Mouse (Mus musculus) intestine, embryonic 14.5 days (tissue): ENCODE data around the gene Cd24a. TPM values are rescaled to one million over a fixed set of nuclear protein-coding genes. Genes with fewer than 3 reads are reported as not detected.

Experiments
- ATAC-seq: fragments of 200-750 bp; cut with Nextera tagmentation; replicated peaks from 2 replicates; pipeline ENCODE4 v1.8.0; 2017; ENCODE audit warnings: low read depth, moderate number of reproducible peaks, moderate TSS enrichment, moderate library complexity; ENCODE audit not compliant: low FRiP score, low TSS enrichment
- DNase-seq: peaks from one replicate; pipeline ENCODE4 v3.0.0-alpha.2; 2018; ENCODE audit warnings: low spot score
- H3K27ac ChIP-seq: fragments of 300-500 bp; sonication (generic); 2 replicates; pipeline ENCODE4 v1.5.1; 2014; ENCODE audit warnings: low read depth, mild to moderate bottlenecking, control low read depth
- H3K27me3 ChIP-seq: fragments of 300-500 bp; sonication (generic); replicated peaks from 2 replicates; pipeline ENCODE4 v1.6.1; 2014; ENCODE audit warnings: low read length, control low read depth; ENCODE audit not compliant: control insufficient read depth, insufficient read depth
- H3K36me3 ChIP-seq: fragments of 300-500 bp; sonication (generic); 2 replicates; pipeline ENCODE4 v1.6.1; 2014; ENCODE audit warnings: low read length, control low read depth; ENCODE audit not compliant: control insufficient read depth, insufficient read depth
- H3K4me1 ChIP-seq: fragments of 300-500 bp; sonication (generic); replicated peaks from 2 replicates; pipeline ENCODE4 v1.6.1; 2014; ENCODE audit warnings: low read length, control low read depth, mixed read lengths; ENCODE audit not compliant: control insufficient read depth, insufficient read depth
- H3K4me2 ChIP-seq: fragments of 300-500 bp; sonication (generic); 2 replicates; pipeline ENCODE4 v1.6.1; 2014; ENCODE audit warnings: low read length
- H3K4me3 ChIP-seq: fragments of 300-500 bp; sonication (generic); 2 replicates; pipeline ENCODE4 v1.5.1; 2014; ENCODE audit warnings: low read depth, low read length, control low read depth, mixed read lengths
- H3K9ac ChIP-seq: fragments of 300-500 bp; sonication (generic); 2 replicates; pipeline ENCODE4 v1.6.1; 2014; ENCODE audit warnings: mild to moderate bottlenecking, low read length
- H3K9me3 ChIP-seq: fragments of 300-500 bp; sonication (generic); 2 replicates; pipeline ENCODE4 v1.6.1; 2016; ENCODE audit warnings: low read length, control low read depth; ENCODE audit not compliant: control insufficient read depth
- WGBS: fragments of 180-500 bp; shearing (Covaris S2); extraction: QIAGEN DNeasy Blood & Tissue Kit; methylation state at CpG from one replicate; pipeline ENCODE4 v1.1.7; 2014; 5-methylcytosine and 5-hydroxymethylcytosine counted together
- polyA plus RNA-seq: library from polyadenylated mRNA; unstranded; fragments of >200 nt; fragmentation: Nextera tagmentation; extraction: Ambion mirVana; gene quantifications from 2 replicates; pipeline ENCODE4 v1.2.1, GENCODE M21; 2014

Gene Cd24a
- polyA plus RNA-seq, 1 experiment from 2014 or later = 254 TPM

DNA sequence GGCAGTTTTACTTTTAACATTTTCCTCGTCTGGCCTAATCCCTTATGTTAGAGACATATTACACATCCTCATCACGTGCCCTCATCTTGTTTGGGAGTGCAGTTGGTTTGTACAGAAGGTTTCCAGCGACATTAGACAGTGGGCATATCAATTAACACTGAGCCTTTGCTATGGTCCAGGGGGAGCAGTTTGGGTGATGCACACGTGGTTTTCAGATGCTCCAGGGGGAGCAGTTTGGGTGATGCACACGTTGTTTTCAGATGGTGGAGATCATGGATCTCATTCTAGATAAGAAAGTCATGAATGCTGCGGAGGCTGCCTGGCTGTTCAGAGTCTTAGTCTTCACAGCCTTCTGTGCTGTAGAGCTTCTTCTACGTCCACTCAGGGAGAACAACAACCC is 27.8 kb downstream of the Cd24a start:
- ATAC-seq (no peak), DNase-seq (no peak)
- H3K9ac ChIP-seq = no peak overlapping the region
- WGBS = 76% methylated on average over 7 of the region's 7 CpGs
- H3K9me3 ChIP-seq = no peaks in the 10 kb centered on the region
- H3K4me3 ChIP-seq = no peak overlapping the region
- H3K36me3 ChIP-seq = no peaks in the 10 kb centered on the region
- no peaks in the 10 kb centered on the region for H3K27me3 ChIP-seq
- H3K4me1 ChIP-seq = peaks cover 19% of the 10 kb centered on the region
- H3K27ac ChIP-seq = no peak overlapping the region
- no peak overlapping the region for H3K4me2 ChIP-seq

DNA sequence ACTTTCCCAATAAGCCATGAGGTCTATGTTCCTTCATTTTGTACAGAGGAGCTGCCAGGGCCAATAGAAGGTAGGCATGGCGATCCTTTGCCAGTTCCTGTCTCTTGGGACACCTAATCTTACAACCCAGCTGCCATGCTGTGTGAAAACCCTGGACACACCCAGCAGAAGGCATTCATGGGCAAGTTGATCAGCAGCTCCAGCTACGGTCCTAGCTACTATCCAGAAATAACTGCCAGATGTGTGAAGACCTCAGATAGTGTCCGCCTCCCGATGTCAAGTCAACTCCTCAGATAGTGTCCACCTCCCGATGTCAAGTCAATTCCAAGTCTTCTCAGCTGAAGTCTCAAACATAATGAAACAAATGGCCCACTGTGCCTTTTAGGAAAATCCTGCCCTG is 31.4 kb downstream of the Cd24a start:
- no peak for ATAC-seq
- no peak for DNase-seq
- Histone ChIP-seq H3K9ac (no peak overlapping the region), H3K9me3 (no peaks in the 10 kb centered on the region), H3K27me3 (no peaks in the 10 kb centered on the region), H3K27ac (no peak overlapping the region), H3K4me2 (no peak overlapping the region), H3K4me3 (no peak overlapping the region), H3K4me1 (peaks cover 4% of the 10 kb centered on the region; the same call in 1 of the 2 replicates), H3K36me3 (no peaks in the 10 kb centered on the region)
- WGBS = 89% methylated on average over 5 of the region's 5 CpGs

DNA sequence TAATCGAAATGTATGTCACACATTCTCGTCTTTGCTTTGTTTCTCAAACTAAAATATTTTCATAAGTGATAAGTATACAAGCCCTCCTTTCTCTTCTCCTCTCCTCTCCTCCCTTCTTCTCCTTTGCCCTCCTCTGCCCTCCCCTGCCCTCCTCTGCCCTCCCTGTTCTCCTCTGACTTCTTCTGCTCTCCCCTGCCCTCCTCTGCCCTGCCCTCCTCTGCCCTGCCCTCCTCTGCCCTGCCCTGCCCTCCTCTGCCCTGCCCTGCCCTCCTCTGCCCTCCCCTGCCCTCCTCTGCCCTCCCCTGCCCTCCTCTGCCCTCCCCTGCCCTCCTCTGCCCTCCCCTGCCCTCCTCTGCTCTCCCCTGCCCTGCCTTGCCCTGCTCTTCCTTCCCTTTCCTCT is 31.9 kb downstream of the Cd24a start:
- 0 out of 2 replicates have a peak, but pooled peaks cover 2% of the 10 kb centered on the region for H3K4me1 ChIP-seq
- H3K27me3 ChIP-seq = no peaks in the 10 kb centered on the region
- H3K36me3 ChIP-seq = no peaks in the 10 kb centered on the region
- H3K4me2 ChIP-seq = no peak overlapping the region
- DNase-seq (no peak), ATAC-seq (no peak)
- H3K4me3 ChIP-seq = no peak overlapping the region
- H3K27ac ChIP-seq = no peak overlapping the region
- H3K9me3 ChIP-seq = no peaks in the 10 kb centered on the region
- no peak overlapping the region for H3K9ac ChIP-seq
- 81% methylated on average over 2 of the region's 2 CpGs for WGBS

DNA sequence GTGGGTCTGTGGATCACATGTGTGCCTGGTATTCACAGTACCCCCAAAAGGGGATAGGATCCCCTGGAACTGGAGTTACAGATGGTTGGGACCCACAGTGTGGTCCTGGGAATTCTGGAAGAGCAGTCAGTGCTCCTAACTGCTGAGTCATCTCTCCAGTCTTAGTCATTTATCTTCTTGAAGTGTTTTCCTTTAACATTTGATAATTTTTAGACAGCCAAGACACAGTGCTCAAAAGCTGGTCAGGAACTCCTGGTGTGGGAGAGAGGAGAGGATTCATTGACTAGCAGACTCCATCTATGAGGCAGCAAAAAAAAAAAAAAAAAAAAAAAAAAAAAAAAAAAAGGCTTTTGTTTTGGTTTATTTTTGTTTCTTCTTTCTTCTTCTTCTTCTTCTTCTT is 33.0 kb downstream of the Cd24a start:
- no peaks in the 10 kb centered on the region for H3K36me3 ChIP-seq
- H3K4me3 ChIP-seq = no peak overlapping the region
- H3K4me2 ChIP-seq = no peak overlapping the region
- ATAC-seq (no peak), DNase-seq (no peak)
- H3K4me1 ChIP-seq = no peaks in the 10 kb centered on the region
- H3K9me3 ChIP-seq = no peaks in the 10 kb centered on the region
- H3K9ac ChIP-seq = no peak overlapping the region
- no peaks in the 10 kb centered on the region for H3K27me3 ChIP-seq
- H3K27ac ChIP-seq = no peak overlapping the region

DNA sequence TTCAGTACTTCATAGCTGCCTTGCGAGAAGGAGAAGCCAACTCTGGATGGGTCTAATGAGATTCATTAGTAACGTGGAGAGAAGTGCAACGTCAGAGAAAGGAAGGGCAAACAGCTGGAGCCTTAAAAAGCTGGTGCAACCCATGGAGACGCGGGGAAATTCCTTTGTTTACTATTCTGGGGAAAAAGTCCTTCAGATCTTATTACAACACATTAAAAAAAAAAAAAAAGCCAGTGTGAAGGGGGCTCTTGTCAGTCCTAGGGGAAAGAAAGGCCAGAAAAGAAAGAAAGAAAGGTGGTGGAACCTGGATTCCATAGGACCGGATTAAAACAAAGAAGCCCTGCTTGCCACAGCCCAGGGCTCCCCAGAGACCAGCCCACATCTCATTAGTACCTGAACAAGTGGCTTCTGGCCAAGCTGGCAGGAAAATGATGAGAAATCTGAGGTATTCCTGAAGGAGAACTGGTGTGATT is 41.0 kb downstream of the Cd24a start:
- Histone ChIP-seq H3K27ac (no peak overlapping the region), H3K27me3 (no peaks in the 10 kb centered on the region), H3K4me2 (peak overlapping the region; percentile 31), H3K9me3 (no peaks in the 10 kb centered on the region), H3K9ac (no peak overlapping the region), H3K36me3 (no peaks in the 10 kb centered on the region), H3K4me1 (peaks cover 5% of the 10 kb centered on the region; the same call in 1 of the 2 replicates), H3K4me3 (no peak overlapping the region)
- DNase-seq (no peak), ATAC-seq (no peak)
- 9% methylated on average over 6 of the region's 6 CpGs for WGBS

DNA sequence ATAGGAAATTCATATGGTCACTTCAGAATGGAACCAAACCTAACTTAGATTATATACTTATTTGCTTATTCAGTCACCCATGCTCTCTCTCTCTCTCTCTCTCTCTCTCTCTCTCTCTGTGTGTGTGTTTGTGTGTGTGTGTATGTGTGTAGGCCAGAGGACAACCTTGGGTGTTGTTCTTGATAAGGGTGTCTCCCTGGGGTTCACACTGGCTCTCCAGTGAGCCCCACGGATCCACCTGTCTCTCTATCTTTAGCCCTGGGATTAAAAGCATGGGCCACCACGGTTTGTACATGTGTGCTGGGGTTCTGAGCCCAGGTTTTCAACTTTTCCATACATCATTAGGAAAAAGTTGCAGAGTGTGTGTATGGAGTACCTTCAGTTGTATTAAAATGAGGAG is 41.9 kb downstream of the Cd24a start:
- no peak overlapping the region for H3K4me2 ChIP-seq
- H3K36me3 ChIP-seq = no peaks in the 10 kb centered on the region
- H3K27me3 ChIP-seq = no peaks in the 10 kb centered on the region
- H3K9ac ChIP-seq = no peak overlapping the region
- DNase-seq (no peak), ATAC-seq (no peak)
- H3K4me1 ChIP-seq = peaks cover 9% of the 10 kb centered on the region; the same call in 1 of the 2 replicates
- no peak overlapping the region for H3K27ac ChIP-seq
- 72% methylated on average over 2 of the region's 2 CpGs for WGBS
- H3K9me3 ChIP-seq = no peaks in the 10 kb centered on the region
- no peak overlapping the region for H3K4me3 ChIP-seq

DNA sequence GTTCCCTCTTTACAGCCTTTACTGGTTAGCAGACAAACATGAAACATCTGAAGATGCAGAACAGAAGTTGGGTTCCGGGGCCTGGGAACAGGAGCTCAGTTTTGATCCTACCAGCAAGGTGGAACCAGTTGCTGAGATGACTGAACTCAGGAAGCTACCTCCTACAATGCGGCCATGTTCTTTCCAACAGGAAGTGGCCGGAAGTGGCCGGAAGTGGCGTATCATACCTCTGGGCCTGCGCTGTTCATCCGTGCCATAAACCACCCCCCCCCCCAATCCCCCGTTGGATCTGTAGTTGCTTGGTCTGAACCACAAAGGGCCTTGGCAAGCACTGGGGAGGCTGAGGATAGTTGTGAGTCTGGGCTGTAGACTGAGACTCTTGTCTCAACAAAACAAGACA is 45.4 kb downstream of the Cd24a start:
- H3K4me2 ChIP-seq = no peak overlapping the region
- DNase-seq = no peak
- no peaks in the 10 kb centered on the region for H3K27me3 ChIP-seq
- ATAC-seq = no peak
- peaks cover 9% of the 10 kb centered on the region; the same call in 1 of the 2 replicates for H3K4me1 ChIP-seq
- no peaks in the 10 kb centered on the region for H3K9me3 ChIP-seq
- no peaks in the 10 kb centered on the region for H3K36me3 ChIP-seq
- no peak overlapping the region for H3K9ac ChIP-seq
- H3K4me3 ChIP-seq = no peak overlapping the region
- H3K27ac ChIP-seq = no peak overlapping the region
- WGBS = 95% methylated on average over 8 of the region's 8 CpGs

DNA sequence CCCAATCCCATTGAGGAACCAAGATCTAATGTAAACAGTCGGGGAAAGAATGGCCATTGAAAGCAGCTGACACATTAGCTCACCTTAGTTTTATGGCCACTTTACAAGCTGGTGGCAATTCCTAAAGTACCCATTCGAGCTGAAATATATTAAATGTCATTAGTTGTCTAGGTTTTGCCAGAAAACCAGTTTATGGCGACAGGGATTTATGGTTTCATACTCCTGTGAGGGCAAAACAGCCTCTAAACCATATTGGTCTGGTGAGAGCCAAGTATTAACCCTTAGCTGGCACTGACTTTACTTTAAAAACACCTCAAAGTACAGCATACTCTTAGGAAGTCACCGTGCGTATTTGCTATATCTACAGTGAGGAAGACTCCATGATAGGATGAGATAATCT is 46.3 kb downstream of the Cd24a start:
- ATAC-seq (no peak), DNase-seq (no peak)
- 0 out of 2 replicates have a peak, but pooled peaks cover 4% of the 10 kb centered on the region for H3K4me1 ChIP-seq
- H3K4me3 ChIP-seq = no peak overlapping the region
- no peak overlapping the region for H3K9ac ChIP-seq
- H3K9me3 ChIP-seq = no peaks in the 10 kb centered on the region
- 59% methylated on average over 5 of the region's 5 CpGs for WGBS
- H3K4me2 ChIP-seq = no peak overlapping the region
- H3K27me3 ChIP-seq = no peaks in the 10 kb centered on the region
- no peaks in the 10 kb centered on the region for H3K36me3 ChIP-seq
- no peak overlapping the region for H3K27ac ChIP-seq

DNA sequence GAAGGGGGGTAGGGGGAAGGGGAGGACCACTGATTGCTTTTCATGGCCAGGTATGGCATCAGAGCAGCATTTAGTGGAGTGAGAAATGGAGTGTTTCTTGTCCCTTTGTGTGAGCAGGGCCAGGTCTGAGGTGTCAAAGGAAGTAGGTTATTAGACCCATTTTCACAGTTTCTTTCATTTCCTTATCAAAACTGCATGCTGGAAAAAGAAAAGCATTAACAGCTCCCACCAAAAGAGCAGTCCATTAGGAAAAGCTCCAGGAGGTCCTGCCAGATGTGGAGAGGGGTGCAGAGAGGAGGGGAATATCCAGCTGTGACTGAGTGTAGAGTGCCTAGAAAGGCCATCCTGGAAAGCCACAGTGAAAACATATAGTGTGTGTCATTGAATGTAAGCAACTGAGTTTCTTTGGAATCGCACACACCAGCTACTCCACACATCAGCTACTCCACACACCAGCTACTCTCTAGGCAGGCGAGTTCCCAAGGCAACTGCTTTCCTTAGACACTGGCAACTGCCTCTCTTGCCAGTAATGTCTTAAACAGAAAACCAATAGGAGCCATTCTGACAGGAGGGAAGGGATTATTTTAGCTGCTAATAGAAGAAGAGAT is 46.8 kb downstream of the Cd24a start:
- Histone ChIP-seq H3K4me3 (no peak overlapping the region), H3K4me2 (no peak overlapping the region), H3K27ac (no peak overlapping the region), H3K4me1 (0 out of 2 replicates have a peak, but pooled peaks cover 4% of the 10 kb centered on the region), H3K27me3 (no peaks in the 10 kb centered on the region), H3K9me3 (no peaks in the 10 kb centered on the region), H3K36me3 (no peaks in the 10 kb centered on the region), H3K9ac (no peak overlapping the region)
- WGBS = 77% methylated on average over 2 of the region's 2 CpGs
- DNase-seq (no peak), ATAC-seq (no peak)
